Mouse (Mus musculus) embryo, embryonic 9.5 days (tissue): ENCODE measurements around the gene Rgl1.

Source experiments
- DNase-seq: peaks from one replicate; pipeline ENCODE4 v3.0.0-alpha.2; 2017; ENCODE audit errors: extremely low spot score

Rgl1 gene

DNA sequence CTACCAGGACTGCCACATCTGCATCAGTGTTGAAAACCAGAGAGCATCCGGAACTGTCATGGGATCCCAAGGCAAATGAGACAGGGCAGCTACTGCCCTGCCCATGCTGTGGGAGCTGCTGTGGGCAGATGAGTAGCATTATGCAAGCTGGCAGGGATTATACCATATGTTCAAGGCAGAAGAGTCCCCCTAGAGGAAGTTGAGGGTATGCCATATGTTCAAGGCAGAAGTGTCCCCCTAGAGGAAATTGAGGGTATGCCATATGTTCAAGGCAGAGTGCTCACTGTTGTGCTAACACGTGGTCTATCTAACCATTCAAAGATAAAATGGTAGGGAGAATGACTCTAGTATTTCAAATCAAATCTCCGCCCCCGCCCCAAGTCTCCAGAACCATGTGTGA, 254.9 kb downstream of the Rgl1 start:
- peak; percentile 19 for DNase-seq

DNA sequence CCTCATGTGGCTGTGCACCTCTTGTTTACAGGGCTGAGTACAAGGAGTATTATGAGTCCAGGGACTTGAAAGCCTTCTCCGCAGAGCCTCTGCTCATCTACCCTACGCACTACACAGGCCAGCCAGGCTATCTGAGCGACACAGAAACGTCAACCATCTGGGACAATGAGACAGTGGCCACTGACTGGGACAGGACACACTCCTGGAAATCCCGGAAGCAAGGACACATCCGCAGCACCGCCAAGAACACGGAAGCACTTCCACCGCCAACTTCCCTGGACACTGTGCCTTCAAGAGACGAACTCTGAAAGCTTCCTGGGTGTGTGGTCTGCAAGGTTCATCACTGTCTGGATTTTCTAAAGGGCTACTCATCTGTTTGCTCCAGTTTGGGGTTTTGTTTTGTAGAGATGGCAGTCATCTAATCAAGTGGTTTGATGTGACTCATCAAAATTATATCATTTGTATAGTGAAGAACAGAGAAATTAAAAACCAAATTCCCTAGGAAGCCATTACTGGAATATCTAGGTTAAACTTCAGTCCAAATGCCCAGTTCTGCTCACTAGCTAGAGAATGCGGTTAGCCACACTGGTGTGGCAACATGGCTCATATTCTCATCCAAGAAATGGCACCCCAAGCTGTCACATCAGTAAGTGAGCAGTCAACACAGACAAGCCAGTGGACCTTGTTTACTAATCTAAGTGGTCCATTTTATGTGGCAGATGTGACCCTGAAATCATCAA, 257.5 kb downstream of the Rgl1 start:
- DNase-seq, result no peak

DNA sequence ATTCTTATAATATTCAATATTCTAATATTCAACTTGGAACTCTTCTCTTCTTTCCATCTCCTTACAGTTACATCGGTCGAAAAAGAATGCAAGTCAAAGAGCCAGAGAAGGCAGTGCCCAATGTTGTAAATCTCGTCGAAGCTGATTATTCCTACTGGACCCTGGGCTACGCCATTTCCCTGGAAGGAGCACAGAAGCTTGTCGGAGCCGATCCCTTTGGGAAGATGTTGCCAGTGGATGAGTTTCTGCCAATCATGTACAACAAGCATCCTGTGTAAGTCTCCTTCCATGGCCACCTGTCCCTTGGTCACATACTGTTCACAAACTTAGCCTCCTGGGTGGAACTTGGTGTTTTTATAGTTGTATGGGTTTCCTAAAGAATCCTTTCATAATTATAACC, 259.4 kb downstream of the Rgl1 start:
- no peak for DNase-seq

DNA sequence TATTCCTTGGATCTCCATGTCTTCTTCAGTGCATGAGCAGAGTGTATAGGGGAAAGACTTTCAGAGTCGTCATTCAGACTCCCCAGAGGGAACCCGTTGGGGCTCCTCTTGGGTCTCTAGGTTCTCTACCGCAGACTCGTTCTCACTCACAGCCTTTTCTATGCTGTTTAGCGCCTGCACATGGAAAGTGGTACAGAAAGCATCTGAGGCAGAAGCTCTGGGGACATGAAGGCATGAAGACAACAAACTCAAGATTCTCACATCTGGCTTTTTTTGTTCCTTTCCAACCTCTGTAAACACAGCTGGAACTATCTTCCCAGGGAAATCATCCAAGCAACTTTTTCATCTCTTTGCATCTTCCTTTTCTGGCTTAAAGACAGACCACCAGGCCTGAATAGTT, 260.0 kb downstream of the Rgl1 start:
- DNase-seq, result no peak

DNA sequence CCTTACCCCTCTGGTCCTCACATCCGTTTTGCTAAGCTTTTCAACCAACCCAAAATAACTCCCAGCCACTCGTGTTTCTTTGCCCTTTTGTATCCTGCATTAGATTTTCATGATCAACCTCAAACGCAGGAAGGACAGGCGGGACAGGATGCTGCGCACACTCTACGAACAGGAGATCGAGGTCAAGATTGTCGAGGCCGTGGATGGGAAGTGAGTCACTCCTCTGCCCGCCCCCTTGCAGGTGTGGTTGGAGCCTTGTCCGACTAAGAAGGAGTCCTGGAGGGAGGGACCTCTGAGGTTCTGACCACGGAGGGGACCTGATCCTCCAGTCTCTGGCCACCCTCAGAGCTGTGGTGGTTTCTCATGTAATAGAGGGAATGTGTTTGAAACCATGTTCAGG, 266.3 kb downstream of the Rgl1 start:
- no peak for DNase-seq

DNA sequence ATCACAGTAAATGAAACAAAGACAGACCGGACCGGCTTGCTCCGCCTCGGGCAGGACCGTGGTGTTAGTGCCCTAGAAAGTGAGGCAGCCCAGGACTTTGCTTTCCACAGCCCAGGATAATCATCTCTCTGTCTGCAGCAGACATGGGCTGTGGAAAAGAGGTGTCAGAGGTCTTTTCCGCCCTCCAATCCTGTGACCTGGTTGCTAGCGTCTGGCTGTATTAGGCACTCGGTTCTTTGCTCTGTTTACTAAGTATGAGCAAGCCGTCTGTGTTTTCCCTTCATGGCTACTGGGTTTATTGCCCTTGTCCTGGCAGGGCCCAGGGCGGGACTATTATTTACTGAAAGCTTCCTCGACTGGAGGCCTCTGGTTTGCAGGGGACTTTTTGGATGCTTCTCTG, 268.6 kb downstream of the Rgl1 start:
- DNase-seq, result peak; percentile 14

DNA sequence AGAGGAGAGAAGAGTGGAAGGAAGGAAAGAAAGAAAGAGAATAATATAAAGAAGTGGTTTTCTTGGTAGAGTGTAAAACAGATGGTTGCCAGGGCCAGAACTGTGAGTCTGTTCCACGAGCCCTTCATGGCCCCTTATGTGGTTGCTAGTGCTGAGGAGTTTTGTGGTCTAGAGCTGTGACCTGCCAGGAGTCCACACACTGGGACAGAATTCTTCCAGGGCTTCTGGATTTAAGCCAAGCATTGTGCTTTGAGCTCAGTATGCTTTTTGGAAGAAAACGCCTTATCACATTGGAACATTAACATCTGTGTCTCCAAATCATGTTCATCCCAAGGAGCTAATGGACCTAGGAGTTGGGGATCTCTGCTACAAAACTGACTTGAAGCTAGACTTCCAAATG, 269.3 kb downstream of the Rgl1 start:
- DNase-seq, result no peak

DNA sequence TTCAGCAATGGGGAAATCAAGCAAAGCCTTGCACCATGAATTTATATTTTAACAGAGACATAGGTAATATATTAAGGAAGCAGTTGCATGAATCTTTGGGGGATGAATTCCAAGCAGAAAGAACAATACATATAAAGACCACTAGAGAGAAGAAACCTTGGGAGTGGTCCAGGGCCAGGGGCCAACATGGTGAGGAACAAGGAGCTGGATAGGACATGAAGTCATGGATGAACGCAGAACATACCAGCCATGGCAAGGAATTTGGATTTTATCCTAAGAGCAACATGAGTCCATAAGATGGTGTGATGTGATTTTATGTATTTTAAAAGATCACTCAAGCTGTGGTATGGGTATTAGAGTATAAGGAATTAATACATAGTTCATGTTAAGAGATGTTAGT, 273.9 kb downstream of the Rgl1 start:
- no peak for DNase-seq

DNA sequence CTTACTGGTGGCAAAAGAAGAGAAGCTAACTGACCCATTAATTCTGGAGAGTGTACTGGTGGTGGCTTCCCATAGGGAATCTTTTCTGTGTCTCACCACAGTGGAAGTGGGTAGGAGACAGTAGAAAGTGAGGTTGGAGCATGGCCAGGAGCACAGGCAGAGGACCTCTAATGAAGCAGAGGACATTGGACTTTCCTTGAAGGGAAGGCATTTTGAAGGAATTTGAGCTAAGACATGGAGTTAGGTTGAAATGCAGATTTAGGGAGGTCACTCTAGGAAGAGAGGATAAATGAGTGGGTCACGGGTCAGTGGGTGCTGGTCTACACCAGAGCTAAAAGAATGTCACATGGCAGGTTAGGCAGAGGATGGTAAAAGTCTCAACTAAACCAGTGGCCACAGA, 275.3 kb downstream of the Rgl1 start:
- DNase-seq, result no peak

DNA sequence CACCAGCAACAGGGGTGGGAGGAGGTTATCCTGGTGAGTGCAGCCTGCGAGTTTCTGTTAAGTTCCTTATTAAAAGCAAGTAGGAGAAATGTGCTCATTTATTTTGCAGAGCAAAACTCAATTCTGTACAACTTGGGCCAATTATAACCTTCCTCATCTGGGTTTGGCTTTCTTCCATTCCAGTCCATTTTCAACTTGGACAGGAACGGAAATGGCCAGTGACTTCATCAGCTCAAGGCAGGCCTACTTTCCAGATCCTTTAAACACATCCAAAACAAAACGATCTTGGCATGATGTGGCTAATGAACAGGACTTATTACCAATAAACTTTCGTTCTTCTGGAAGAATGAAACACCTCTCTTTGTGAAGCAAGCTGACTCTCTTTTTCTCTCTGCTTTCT, 290.0 kb downstream of the Rgl1 start:
- DNase-seq, result no peak

DNA sequence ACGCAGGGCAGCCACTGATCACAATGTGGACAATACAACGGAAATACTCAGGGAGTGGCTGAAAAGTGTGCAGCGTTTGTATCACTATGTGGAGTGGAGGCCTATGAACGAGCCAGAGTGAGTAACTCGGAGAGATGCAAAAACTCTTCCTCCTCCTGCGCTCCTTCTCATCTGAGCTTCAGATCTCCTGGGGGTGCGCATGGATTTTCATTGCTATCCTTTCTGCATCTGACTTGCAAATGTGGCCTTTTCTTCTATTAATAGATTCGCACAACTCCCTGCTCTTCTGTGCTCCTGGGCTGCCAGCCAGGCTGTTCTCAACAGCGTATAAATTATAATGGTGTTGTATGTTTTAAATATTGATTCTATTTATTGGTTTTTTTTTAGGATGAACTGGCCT, 297.7 kb downstream of the Rgl1 start:
- DNase-seq, result no peak
